Mouse (Mus musculus): ENCODE measurements around the gene Tulp4.
A peak's percentile ranks its signal among the peaks of the same experiment; 100 is the strongest.

Tulp4 gene

DNA sequence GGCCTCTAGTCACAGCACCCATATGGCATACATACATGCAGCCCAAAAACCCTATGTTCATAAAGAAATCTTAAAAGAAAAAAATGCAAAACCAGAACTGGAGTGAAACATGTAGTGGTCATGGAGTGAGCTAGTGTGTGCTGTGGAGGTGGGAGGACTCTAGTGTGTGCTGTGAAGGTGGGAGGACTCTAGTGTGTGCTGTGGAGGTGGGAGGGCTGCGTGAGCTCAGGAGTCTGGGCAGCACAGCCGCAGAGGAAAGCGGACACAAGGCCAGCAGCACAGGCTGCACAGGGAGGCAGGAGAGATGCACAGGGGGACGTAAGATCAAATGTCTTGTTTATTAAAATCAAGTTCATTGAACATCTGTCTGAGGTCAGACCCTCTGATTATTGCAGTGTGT is 17.5 kb downstream of the Tulp4 start:
- DNase-seq (ENCODE audit: low spot score in 2 of 2) = no peak

DNA sequence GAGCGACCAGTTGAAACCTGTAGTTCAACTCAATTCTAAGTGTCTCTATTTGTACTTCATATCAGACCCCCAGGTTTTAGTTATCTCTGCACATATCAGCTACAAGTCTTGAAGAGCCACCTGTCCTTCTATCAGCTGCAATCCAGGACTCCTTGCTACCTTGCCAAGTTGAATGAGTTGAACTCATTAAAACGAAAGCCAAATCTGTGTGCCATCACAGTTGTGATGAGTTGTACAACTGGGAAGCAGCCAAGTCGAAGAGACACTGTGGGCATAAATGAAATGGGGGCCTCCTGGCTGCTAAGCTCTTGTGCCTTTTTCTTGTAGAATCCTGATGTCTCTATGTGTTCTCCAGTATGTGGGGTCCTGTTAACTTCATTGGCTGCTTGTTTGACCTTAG is 19.2 kb downstream of the Tulp4 start:
- DNase-seq (ENCODE audit: low spot score in 2 of 2) = no peak

DNA sequence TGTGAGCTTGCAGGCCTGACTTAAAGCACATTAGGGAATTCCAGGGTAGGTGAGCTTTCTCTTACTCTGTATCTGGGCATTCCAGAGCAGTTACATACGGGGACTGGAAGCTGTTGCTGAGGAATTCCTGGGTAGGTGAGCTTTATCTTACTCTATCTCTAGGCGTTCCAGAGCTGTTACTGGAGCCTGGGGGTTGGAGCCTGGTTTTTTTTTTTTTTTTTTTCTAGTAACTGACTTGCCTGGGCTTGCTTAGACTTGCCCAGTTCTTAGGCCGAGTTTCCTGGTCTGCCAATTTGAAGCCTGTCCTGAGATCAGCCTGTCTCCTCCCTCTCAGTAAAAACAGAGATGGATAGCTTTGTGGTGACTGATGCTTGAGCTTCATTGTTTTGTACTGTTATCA is 21.8 kb downstream of the Tulp4 start:
- no peak for DNase-seq (ENCODE audit: low spot score in 2 of 2)

DNA sequence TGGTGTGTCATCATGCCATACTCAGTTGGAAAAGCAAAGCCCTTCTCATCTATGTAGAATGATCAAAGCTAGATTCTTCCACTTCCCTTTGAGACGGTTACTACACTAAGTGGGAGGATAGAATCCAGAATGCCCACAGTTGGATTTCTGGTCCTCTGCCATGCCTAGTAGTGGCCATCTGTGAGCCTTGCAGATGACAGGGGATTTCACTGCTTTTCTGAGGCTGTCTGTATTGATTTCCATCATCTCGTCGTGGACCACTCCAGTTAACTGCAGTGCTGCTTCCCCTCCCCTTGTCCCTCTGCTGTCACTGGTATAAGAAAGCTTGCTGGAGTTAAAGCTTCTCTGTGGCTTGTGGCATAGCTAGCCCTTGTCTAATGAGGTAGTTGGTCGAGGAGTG is 23.1 kb downstream of the Tulp4 start:
- no peak for DNase-seq (ENCODE audit: low spot score in 2 of 2)

DNA sequence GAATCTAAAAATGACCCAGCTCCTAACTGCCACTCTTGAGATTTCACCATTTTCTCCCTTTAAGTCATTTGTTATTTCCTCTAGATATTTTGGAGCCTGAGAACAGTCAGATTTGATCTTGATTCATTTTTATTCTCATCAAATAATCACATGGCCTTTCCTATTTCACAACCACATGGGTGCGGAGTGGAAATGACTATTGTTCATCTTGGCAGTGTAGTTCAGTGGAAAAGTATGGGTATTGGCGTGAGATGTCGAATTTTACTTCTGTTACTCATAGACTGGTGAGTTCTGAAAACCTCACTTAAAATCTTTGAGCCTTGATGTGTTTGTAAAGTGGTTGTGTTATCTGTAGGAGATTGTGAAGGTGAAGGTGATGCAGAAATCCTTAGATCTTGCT is 24.8 kb downstream of the Tulp4 start:
- DNase-seq (ENCODE audit: low spot score in 2 of 2) = no peak

DNA sequence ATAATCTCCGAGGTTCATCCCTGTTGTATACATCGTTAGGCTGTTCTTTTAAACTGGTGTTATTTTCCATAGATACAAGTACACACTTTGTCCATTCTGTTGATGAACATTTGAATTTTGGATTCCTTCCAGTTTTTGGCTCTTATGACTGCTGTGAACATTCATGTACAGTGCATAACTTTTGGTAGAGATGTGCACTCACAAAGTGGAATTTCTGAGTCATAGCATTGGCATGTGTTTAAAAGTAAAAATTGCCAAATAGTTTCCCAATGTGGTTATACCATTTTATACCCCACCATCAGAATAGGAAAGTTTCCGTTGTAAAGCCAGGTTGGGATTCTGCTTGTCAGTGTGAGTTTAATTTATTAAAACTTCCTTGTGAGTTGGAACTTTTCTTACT is 34.6 kb downstream of the Tulp4 start:
- DNase-seq (ENCODE audit: low spot score in 2 of 2) = no peak

DNA sequence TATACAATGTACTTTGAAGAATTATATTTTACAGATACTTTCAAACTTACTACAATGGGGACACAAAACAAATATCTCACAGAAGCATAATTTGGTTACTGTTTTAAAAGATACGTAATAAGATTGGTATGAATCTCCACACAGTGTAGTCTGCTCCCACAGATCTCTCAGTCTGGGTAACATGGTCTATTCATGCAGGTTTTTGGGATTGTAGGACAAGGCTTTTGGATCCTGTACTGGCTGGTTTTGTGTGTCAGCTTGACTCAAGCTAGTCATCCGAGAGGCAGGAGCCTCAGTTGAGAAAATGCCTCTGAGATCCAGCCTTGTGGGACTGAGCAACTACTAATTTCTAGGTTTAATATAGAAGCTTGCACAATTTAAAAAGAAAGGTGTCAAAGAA is 35.1 kb downstream of the Tulp4 start:
- DNase-seq (ENCODE audit: low spot score in 2 of 2) = no peak

DNA sequence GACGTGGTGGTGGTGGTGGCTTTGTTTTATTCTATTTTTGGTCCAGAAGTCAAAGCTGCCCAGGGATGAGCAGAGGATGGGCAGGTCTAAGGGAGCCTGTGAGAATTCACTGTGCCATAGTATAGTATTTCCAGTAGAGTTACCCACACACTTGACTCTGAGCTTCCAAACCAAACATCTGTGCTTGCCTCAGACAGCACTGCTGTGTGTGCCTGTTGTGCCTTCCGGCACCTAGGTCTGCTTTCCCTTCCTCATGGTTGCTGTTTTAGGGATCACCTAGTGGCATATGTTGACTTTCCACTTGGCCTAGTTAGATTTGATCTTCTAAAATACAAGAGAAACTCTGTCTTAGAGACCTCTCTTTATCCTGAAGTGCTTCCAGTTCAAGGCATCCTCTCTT is 39.0 kb downstream of the Tulp4 start:
- no peak for DNase-seq (ENCODE audit: low spot score in 2 of 2)

DNA sequence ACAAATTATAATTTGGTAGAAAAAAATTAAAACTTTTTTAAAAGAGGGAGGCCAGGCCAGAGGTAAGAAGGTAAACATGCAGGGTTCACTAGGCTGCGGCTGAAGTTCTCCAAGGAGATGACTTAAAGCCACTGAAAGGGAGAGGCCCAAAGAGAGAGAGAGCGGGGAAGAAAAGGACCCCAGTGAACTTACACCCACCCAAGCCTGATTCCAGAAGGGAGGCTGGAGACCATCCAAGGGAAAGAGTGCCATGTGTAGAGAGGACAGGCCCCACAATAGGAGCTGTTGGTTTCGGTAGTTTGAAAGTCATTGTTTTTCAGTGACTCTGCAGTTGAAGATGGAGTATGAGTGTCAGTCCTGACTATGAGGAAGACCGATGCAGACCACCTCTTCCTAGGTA is 46.7 kb downstream of the Tulp4 start:
- DNase-seq (ENCODE audit: low spot score in 2 of 2) = no peak

DNA sequence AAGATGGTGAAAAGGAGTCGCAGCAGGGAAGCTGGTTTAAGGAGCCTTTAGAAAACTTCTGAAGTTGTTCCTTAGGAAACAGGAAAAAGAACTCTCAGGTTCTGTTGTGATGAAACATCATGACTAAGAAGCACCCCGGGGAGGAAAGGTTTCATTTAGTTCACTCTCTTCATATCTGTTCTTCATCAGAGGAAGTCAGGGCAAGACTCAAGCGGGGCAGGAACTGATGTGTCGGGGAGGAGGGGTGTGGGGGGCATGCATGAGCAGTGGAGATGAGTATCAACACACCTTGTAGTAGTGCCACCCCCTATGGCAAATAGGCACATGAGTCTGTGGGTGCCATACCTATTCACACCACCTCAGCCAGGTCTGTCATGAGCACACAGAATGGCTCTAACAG is 47.3 kb downstream of the Tulp4 start:
- no peak for DNase-seq (ENCODE audit: low spot score in 2 of 2)

DNA sequence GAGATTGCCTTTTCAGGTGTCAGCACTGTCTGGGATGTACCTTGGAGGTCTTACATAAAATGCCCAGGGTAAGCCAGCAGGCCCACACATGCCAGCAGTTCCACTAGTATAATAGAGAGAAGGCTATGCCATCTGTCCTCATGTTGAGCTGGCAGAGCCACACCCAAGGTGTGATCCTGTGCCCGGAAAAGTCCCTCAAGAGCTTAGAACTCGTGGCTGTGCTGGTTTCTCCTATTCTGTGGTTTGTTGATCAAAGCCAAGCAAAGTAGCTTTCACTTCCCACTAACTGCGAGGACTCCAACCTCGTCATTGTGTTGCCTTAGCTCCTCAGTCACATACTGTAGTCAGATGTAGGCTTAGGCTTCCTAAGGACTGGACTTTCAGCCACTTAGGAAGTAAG is 48.1 kb downstream of the Tulp4 start:
- no peak for DNase-seq (ENCODE audit: low spot score in 2 of 2)

DNA sequence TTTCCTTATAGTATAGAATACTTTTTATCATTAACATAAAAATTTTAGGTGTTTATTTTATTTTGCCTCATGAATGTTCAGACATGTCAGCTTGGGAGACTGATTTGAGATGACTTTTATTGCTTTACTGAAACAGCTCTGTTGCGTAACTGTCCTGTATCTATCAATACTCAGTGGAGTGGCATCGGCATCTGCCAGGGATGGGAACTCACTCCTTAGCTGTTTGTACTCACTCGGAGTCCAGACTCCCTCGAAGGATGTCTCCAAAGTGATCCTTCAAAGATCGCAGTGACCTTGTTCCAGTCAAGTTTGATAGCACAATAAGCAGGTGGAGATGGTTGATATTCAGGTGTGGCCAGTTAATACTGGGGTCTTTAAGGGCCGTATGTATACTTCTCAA is 54.3 kb downstream of the Tulp4 start:
- no peak for DNase-seq (ENCODE audit: low spot score in 2 of 2)

DNA sequence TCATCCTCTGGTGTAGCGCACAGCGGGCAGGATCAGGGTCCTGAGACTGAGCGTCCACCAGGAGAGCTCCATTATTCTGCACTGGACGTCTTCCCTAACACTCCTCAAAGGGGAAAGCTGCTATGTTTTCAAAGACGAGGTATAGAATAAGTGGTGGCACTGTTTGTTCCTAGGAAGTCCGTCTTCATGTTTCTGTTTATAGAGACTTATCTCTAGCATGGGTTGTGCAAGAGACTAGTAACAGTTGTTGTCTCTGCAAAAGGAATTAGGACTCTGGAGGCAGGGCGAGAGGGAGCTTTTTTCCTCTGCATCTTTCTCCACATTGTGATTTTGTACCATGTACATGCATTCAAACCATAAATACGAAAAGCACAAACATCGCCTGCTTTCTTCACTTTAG is 55.7 kb downstream of the Tulp4 start:
- DNase-seq (ENCODE audit: low spot score in 2 of 2) = no peak

DNA sequence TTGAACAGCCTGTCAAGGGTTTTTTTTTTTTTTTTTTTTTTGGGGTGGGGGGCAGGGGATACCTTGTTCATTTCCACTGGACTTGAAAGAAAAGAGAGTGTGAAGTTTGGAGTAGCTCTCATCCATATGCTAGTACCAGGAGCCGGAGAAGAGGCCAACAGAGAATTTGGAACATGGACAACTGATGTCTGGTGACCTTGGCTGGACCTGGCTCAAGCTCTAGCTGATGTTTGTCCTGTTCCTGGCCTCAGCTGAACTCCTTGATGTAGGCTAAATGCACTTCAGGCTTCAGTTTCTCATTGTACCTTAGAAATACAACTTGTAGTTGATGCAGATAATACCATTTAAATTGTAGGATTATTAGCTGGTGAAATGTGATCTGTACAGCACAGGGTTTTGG is 56.5 kb downstream of the Tulp4 start:
- no peak for DNase-seq (ENCODE audit: low spot score in 2 of 2)

DNA sequence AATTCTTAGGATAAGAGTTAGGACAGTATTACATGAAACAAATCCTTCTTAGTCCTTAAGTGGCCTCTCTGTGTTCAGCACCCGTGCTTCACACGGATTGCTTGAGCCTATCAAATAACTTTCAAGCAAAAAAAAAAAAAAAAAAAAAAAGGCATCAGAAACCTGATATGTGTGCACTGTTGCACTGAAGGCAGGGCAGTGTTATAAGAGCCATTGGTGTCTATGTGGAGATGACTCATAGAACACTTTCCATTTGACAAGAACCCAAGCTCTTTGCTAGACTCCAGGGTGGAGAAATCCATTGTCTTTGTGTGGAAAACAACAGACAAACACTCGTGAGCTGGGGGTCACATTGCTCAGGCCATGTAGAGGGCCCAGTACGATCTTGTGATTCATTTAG is 58.7 kb downstream of the Tulp4 start:
- no peak for DNase-seq (ENCODE audit: low spot score in 2 of 2)

DNA sequence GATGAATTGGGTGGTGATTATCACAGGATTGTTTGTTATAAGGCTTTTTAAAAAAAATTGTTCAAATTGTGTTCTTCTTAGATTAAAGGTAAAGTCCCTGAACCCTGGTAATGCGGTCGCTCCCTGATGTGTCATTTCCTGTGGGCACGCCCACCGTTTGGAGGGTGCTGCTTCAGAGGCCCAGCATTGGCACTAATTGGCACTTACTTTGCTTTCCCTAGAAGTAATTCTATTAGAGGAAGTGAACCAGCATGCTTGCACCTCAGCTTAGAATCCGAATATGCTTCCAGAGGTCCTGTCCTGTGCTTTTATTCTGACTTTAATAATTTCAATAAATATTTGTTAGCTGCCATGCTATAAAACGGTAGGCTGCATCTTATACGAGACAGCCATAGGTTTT is 66.2 kb downstream of the Tulp4 start:
- DNase-seq (ENCODE audit: low spot score in 2 of 2) = no peak

DNA sequence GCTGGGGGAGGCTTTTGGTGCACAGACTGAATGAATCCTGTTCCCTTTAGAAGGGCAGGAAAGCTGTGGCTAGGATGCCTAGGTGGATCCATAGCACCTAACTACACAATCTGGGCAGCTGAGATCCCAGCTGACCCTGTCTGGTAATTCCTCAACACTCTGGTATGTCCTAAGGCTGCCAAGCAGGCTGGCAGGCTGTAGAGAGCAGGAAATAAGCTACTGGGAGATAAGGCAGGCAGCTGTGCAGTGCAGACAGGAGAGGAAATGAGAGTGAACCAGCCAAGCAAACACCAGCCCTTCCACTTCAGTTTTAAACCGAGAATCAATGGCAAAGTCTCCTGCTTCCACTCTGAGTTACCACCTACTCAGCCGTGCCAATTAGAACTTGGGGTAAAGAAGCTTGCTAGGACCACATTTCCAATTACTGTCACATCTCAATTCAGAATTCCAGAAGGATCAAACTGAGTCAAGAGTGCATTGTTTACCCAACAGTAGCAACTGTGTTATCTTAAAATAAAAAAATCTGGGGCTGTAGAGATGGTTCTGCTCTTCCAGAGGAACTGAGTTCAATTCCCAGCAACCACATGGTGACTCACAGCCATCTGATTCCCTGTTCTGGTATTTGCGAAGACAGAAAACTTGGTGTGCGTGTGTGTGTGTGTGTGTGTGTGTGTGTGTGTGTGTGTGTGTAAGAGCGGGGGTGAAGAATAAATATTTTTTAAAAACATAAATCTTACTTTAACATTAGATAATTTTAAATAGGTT is 66.9 kb downstream of the Tulp4 start:
- peak; percentile 48 to 63 for DNase-seq (ENCODE audit: low spot score in 2 of 2)

DNA sequence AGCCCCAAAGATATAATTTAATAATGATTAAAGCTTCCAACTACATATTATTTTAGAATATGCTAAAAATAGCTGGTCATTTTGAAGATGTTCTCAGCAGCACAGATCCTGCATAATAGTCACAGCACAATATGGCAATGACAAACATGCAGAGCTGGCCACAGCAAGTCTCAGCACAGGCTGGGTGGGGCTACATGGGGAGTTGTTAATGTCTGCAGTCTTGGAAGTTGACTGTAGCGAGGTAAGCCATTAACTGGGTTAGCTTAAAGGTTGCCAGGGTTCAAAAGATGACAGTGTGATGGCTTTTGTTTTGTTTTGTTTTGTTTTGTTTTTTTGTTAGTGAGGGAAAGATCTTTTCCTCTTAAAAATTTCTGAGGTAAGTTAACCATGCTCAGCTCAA is 68.3 kb downstream of the Tulp4 start:
- DNase-seq (ENCODE audit: low spot score in 2 of 2) = peak in 1 of 2 experiments; percentile 13

DNA sequence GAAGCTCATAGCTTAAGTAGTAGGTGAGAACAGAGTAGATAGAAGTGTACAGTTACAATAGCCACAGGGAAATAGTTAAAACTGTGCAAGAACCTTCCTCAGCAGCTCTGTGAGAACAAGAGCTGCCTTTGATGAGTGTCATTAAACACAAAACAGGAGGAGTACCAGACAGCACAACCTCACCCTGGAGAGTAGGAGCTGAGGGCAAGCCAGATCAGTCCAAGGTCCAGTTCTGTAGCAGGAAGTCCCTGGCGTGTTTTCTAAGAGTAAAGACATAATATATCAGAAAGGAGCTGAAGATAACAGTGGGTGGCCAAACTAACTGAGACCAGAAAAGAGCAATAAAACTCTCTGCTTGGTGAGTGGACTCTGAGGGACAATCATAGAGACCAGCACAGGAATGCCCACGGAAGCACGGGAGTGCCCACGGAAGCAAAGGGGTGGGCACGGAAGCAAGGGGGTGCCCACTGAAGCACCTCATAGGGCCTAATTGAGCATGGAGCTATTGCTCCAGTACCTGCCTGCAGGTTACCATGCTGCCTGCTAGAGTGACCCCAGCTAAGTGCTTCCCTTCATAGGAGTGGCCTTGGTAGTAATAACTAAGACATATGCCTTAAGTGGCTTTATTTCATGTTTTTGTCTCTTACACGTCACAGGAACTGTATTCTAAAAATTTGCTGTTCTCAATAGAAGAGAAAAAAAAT is 72.5 kb downstream of the Tulp4 start:
- no peak for DNase-seq (ENCODE audit: low spot score in 2 of 2)

DNA sequence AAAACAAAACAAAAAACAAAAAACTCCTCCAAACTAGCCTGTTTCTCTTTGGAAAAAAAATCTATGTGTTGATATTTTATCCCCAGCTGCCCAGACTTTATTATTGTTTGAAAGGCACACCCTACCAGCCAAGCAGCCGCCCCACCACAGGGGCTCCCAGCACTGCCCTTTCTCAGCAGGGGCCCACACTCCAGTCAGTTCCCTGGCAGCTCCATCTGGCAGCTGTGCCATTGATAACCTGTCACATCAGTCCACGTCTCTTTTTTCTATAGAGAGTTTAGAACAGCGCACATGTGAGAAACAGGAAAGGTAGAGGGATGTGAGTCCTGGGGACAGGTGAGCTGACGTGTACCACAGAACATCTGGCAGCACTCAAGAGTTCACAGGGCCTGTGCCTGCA is 73.2 kb downstream of the Tulp4 start:
- no peak for DNase-seq (ENCODE audit: low spot score in 2 of 2)

DNA sequence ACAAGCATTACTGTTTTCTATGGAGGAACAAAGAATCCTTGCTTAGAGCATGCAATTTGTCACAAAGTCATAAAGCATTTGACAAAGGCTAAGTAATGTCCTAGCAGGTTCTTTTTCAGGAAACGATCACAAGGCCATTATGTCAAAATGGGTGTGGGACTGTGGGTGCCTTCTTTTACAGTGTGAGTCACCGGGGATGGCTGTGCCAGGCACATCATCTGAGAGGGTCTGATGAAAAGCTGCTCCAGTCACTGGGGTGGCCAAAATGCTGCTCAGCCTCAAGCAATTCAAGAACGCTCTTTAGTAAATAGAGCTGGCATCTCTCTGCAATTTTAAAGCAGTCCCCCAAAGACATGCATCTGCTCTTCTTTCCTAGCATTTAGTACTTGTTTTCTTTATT is 74.2 kb downstream of the Tulp4 start:
- DNase-seq (ENCODE audit: low spot score in 2 of 2) = no peak

DNA sequence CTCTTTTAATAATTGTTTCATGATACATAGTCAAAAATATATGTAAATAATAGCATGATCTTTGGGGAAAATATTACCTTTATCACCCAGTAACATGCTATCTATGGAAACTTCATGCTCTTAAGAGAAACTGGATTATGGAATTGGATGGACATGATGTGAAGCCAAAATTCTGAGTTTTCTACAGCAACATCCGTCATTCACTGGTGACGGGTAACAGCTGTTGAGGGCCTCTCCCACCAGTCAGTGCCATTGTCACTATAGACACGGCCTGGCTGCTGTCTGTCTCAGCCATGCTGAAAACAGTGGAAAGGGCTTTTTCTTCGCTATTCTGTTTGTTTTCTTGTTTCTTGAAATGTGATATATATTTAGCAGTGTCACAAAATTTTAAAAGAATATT is 76.5 kb downstream of the Tulp4 start:
- no peak for DNase-seq (ENCODE audit: low spot score in 2 of 2)

DNA sequence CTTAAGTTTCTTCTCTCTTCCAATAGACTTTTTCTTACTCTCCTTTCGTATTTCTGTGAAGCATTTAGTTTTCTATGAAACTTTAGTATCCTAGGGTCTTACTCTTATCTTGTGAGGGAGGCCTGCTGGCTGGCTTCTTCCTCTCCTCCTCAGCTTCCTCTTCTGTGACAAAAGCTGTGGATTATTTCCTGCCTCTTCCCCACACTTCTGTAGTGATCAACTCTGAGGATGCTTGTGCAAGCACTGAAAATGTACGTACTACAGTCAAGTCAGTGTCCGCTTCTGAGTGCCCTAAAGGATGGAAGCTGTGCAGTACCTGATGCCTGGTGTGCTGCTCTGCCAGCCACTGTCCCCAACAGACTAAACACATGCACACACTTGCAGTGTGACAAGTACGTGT is 80.4 kb downstream of the Tulp4 start:
- DNase-seq (ENCODE audit: low spot score in 2 of 2) = no peak

DNA sequence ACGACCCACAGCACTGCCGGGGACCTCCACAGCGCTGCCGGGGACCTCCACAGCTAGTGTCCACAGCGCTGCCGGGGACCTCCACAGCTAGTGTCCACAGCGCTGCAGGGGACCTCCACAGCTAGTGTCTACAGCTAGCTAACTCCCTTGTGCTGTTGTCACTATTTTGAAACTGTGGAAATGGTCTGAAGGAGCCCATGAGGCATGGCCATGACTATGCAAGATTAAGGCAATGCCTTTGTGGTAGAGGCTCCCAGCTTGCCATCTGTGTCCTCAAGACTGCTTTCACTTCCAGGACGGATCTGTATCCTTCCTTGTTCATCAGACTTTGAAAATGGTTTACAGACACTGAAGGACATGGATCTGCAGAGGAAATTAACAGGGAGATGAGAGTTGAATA is 80.9 kb downstream of the Tulp4 start:
- DNase-seq (ENCODE audit: low spot score in 2 of 2) = no peak

Data from urinary bladder, postnatal 36 days (tissue).